9 mouse cellular contexts compared by ENCODE assay signal in the genomic region with DNA sequence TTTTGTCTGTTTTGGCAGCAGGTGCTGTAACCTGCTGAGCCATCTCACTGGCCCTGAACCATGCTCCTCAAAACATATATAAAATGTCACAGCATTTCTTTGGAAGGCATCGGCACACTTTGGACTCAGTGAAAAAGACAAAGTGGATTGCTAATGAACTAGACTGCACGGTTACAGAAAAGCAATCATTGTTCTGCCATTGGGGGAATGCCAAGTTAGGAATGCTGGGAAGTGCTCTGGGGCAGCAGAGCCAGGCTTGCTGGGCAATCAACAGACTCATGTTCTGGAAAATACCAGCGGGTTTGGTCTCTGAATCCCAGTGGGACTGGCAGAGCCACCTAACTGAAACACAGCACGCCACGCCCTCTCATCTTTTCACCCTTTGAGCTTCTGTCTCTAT. TPM values are rescaled to one million over a fixed set of nuclear protein-coding genes. Genes with fewer than 3 reads are reported as not detected.
DNase-seq lines count a peak whose midpoint lies in the region; ATAC-seq and TF ChIP-seq lines count a peak whose summit lies in the region.
"Had no signal": no experiment of that assay in that cellular context is flagged by ENCODE, and none has a peak within 500 bp of the region (broad histone marks: within the 10 kb centered on the region; RNA-seq: fewer than 3 reads in every experiment).

No protein-coding gene starts in this region.

- no peak overlapping the region for H3K9ac ChIP-seq in liver, adult 2 months (ENCODE audit: low read depth, low read length)
- H3K9ac ChIP-seq in midbrain, embryonic 15.5 days: no peak overlapping the region
- H3K9ac ChIP-seq: midbrain, embryonic 12.5 days had no signal

- no peaks in the 10 kb centered on the region for H3K36me3 ChIP-seq in liver, adult 2 months (ENCODE audit: control insufficient read depth, insufficient read depth, low read length)
- H3K36me3 ChIP-seq in midbrain, embryonic 15.5 days (replicated peaks): no peaks in the 10 kb centered on the region
- H3K36me3 ChIP-seq: midbrain, embryonic 12.5 days had no signal

- no peak for DNase-seq in gastrocnemius, adult 2 months
- no peak for DNase-seq in gastrocnemius, postnatal 4 days (ENCODE audit: low spot score in 2 of 2)
- DNase-seq in liver, adult 2 months (ENCODE audit: extremely low read depth, low read depth, low spot score): peak; percentile 76
- no peak for DNase-seq in liver
- DNase-seq in ovary, postnatal 10 days (ENCODE audit: low spot score): no peak
- no peak for DNase-seq in spleen, postnatal 36 days (ENCODE audit: low spot score in 2 of 2)

- intact Hi-C loops in gastrocnemius, adult 2 months (cut with DNase I): no loop called here

- no peak for ATAC-seq in midbrain, embryonic 15.5 days (replicated peaks)

- peak overlapping the region; percentile 74 for H3K27ac ChIP-seq in gastrocnemius, adult 2 months
- peak overlapping the region; percentile 9 for H3K27ac ChIP-seq in liver, adult 2 months (replicated peaks; ENCODE audit: insufficient read depth, low read depth, low read length)
- H3K27ac ChIP-seq in cortical plate, adult 2 months (ENCODE audit: insufficient read depth, low read length): 0 out of 2 replicates have a peak overlapping the region, but pooled peaks have one; percentile 49
- H3K27ac ChIP-seq in midbrain, embryonic 15.5 days: no peak overlapping the region
- H3K27ac ChIP-seq: midbrain, embryonic 12.5 days had no signal

- peaks cover 12% of the 10 kb centered on the region for H3K4me1 ChIP-seq in liver, adult 2 months (ENCODE audit: control insufficient read depth, insufficient read depth, low read length)
- H3K4me1 ChIP-seq in cortical plate, adult 2 months (ENCODE audit: control insufficient read depth, insufficient read depth, low read length): peaks cover 3% of the 10 kb centered on the region; the same call in 1 of the 2 replicates
- peaks cover 12% of the 10 kb centered on the region; the same call in 1 of the 2 replicates for H3K4me1 ChIP-seq in midbrain, embryonic 15.5 days

- no peak for TF ChIP-seq POLR2A in liver, adult 2 months (IDR thresholded peaks at IDR 0.05; ENCODE audit: extremely low read depth, insufficient read depth, low read length)
- no peak for TF ChIP-seq POLR2A in cortical plate, adult 2 months (IDR thresholded peaks at IDR 0.05; ENCODE audit: extremely low read depth, insufficient read depth, low read length)

- peaks cover 22% of the 10 kb centered on the region; the same call in 1 of the 2 replicates for H3K79me2 ChIP-seq in liver, adult 2 months (ENCODE audit: control insufficient read depth, insufficient read depth, low read length)

- no peaks in the 10 kb centered on the region for H3K27me3 ChIP-seq in liver, adult 2 months (ENCODE audit: control insufficient read depth, insufficient read depth, low read length)
- H3K27me3 ChIP-seq in midbrain, embryonic 15.5 days (replicated peaks): no peaks in the 10 kb centered on the region

- 46% methylated on average over 5 of the region's 5 CpGs for WGBS in liver, adult 2 months
- 64% methylated on average over 5 of the region's 5 CpGs for WGBS in midbrain, embryonic 15.5 days

- H3K9me3 ChIP-seq in midbrain, embryonic 15.5 days: no peaks in the 10 kb centered on the region
- H3K9me3 ChIP-seq: midbrain, embryonic 12.5 days had no signal

- no peak for TF ChIP-seq CTCF in gastrocnemius, adult 2 months (IDR thresholded peaks at IDR 0.05)
- TF ChIP-seq CTCF in liver, adult 2 months (IDR thresholded peaks at IDR 0.05; ENCODE audit: low read depth, low read length): no peak
- no peak for TF ChIP-seq CTCF in cortical plate, adult 2 months (IDR thresholded peaks at IDR 0.05; ENCODE audit: extremely low read depth, insufficient read depth, low read length)

- H3K4me3 ChIP-seq in gastrocnemius, adult 2 months: peak overlapping the region; percentile 54
- no peak overlapping the region for H3K4me3 ChIP-seq in liver, adult 2 months (ENCODE audit: insufficient read depth, low read depth, low read length)
- H3K4me3 ChIP-seq in cortical plate, adult 2 months (ENCODE audit: insufficient read depth, low read length): no peak overlapping the region
- H3K4me3 ChIP-seq in midbrain, embryonic 15.5 days: no peak overlapping the region
- H3K4me3 ChIP-seq: midbrain, embryonic 12.5 days had no signal

- H3K4me2 ChIP-seq in midbrain, embryonic 15.5 days: peak overlapping the region; percentile 11; the same call in 1 of the 2 replicates
- H3K4me2 ChIP-seq: midbrain, embryonic 12.5 days had no signal

RNA-seq across cellular contexts. Expression of a gene that starts 31.0 kb away (rescaled TPM):
- 1 to 10 TPM; 8.7 to 8.9 TPM for total RNA-seq in gastrocnemius, adult 2 months (2021)
- total RNA-seq in gastrocnemius, postnatal 4 days (2021): 1 to 10 TPM; 4.4 to 4.8 TPM
- total RNA-seq in liver, adult 2 months (2014; rRNA removed): 14.7 and 18.1 TPM in 2 replicates
- polyA plus RNA-seq in liver, adult 2 months (2012; rRNA removed): 2.8 and 3.5 TPM in 2 replicates
- polyA plus RNA-seq in cortical plate, adult 2 months (2012; rRNA removed): 7.1 and 9.6 TPM in 2 replicates
- polyA plus RNA-seq in midbrain, embryonic 15.5 days (2015; fragmentation: Nextera tagmentation; extraction: Ambion mirVana): 3.6 and 3.7 TPM in 2 replicates
